Mouse (Mus musculus) midbrain, embryonic 13.5 days (tissue): ENCODE data around the gene Med29. TPM values are rescaled to one million over a fixed set of nuclear protein-coding genes. Genes with fewer than 3 reads are reported as not detected.
A peak's percentile ranks its signal among the peaks of the same experiment; 100 is the strongest.

Source experiments
- ATAC-seq: fragments of 200-750 bp; cut with Nextera tagmentation; 2 replicates; pipeline ENCODE4 v1.8.0; 2017; ENCODE audit warnings: mild to moderate bottlenecking, moderate TSS enrichment, moderate library complexity
- H3K27ac ChIP-seq: fragments of 300-500 bp; sonication (generic); 2 replicates; pipeline ENCODE4 v1.5.1; 2015; ENCODE audit warnings: inconsistent platforms, mild to moderate bottlenecking, moderate library complexity
- H3K27me3 ChIP-seq: fragments of 300-500 bp; sonication (generic); 2 replicates; pipeline ENCODE4 v1.6.1; 2015; ENCODE audit warnings: mild to moderate bottlenecking, inconsistent platforms
- H3K36me3 ChIP-seq: fragments of 300-500 bp; sonication (generic); 2 replicates; pipeline ENCODE4 v1.6.1; 2015; ENCODE audit warnings: mild to moderate bottlenecking, inconsistent platforms
- H3K4me1 ChIP-seq: fragments of 300-500 bp; sonication (generic); replicated peaks from 2 replicates; pipeline ENCODE4 v1.6.1; 2015; ENCODE audit warnings: inconsistent platforms
- H3K4me2 ChIP-seq: fragments of 300-500 bp; sonication (generic); replicated peaks from 2 replicates; pipeline ENCODE4 v1.6.1; 2015; ENCODE audit warnings: moderate library complexity, mild to moderate bottlenecking, inconsistent platforms
- H3K4me3 ChIP-seq: fragments of 300-500 bp; sonication (generic); replicated peaks from 2 replicates; pipeline ENCODE4 v1.5.1; 2015; ENCODE audit warnings: mild to moderate bottlenecking, inconsistent platforms
- H3K9ac ChIP-seq: fragments of 300-500 bp; sonication (generic); replicated peaks from 2 replicates; pipeline ENCODE4 v1.6.1; 2015; ENCODE audit warnings: mild to moderate bottlenecking, inconsistent platforms
- H3K9me3 ChIP-seq: fragments of 300-500 bp; sonication (generic); 2 replicates; pipeline ENCODE4 v1.6.1; 2016; ENCODE audit warnings: mild to moderate bottlenecking, inconsistent platforms
- WGBS: fragments of 180-500 bp; shearing (Covaris S2); methylation state at CpG from one replicate; pipeline ENCODE4 v1.1.7; 2015; 5-methylcytosine and 5-hydroxymethylcytosine counted together
- polyA plus RNA-seq: library from polyadenylated mRNA; unstranded; fragments of >200 nt; fragmentation: Nextera tagmentation; extraction: Ambion mirVana; gene quantifications from 2 replicates; pipeline ENCODE4 v1.2.1, GENCODE M21; 2015

Med29 gene
- polyA plus RNA-seq, 1 experiment from 2014 or later: 49.5 TPM

- Histone ChIP-seq H3K4me2 (no peak overlapping the region), H3K27ac (no peak overlapping the region), H3K9me3 (no peaks in the 10 kb centered on the region), H3K9ac (no peak overlapping the region), H3K4me1 (no peaks in the 10 kb centered on the region), H3K36me3 (peaks cover 59% of the 10 kb centered on the region), H3K4me3 (no peak overlapping the region), H3K27me3 (no peaks in the 10 kb centered on the region)
- WGBS: 100% methylated on average over 1 of the region's 1 CpGs
- no peak for ATAC-seq
Observed at GRCm38 (mm10) chr7:28423018-28423417, 30.5 kb upstream of the Med29 start.

- Histone ChIP-seq H3K4me3 (no peak overlapping the region), H3K27ac (no peak overlapping the region), H3K36me3 (peaks cover 82% of the 10 kb centered on the region), H3K4me2 (no peak overlapping the region), H3K4me1 (no peaks in the 10 kb centered on the region), H3K9ac (no peak overlapping the region), H3K9me3 (no peaks in the 10 kb centered on the region), H3K27me3 (no peaks in the 10 kb centered on the region)
- no peak for ATAC-seq
- 100% methylated on average over 2 of the region's 2 CpGs for WGBS
Observed at GRCm38 (mm10) chr7:28419416-28419815, 26.9 kb upstream of the Med29 start.

GRCm38 (mm10) chr7:28418096-28418670, 25.7 kb upstream of the Med29 start:
- WGBS: 91% methylated on average over 8 of the region's 8 CpGs
- no peak for ATAC-seq
- Histone ChIP-seq H3K27ac (no peak overlapping the region), H3K27me3 (no peaks in the 10 kb centered on the region), H3K9me3 (no peaks in the 10 kb centered on the region), H3K4me2 (no peak overlapping the region), H3K4me1 (no peaks in the 10 kb centered on the region), H3K4me3 (no peak overlapping the region), H3K36me3 (peaks cover 87% of the 10 kb centered on the region), H3K9ac (no peak overlapping the region)

- no peak overlapping the region for H3K4me3 ChIP-seq
- no peaks in the 10 kb centered on the region for H3K27me3 ChIP-seq
- H3K9ac ChIP-seq: no peak overlapping the region
- H3K27ac ChIP-seq: no peak overlapping the region
- ATAC-seq: no peak
- H3K4me2 ChIP-seq: no peak overlapping the region
- no peaks in the 10 kb centered on the region for H3K9me3 ChIP-seq
- H3K4me1 ChIP-seq: no peaks in the 10 kb centered on the region
- H3K36me3 ChIP-seq: peaks cover 87% of the 10 kb centered on the region
Observed at GRCm38 (mm10) chr7:28417368-28417767, 24.9 kb upstream of the Med29 start.

GRCm38 (mm10) chr7:28412826-28413225, 20.3 kb upstream of the Med29 start:
- no peak overlapping the region for H3K4me3 ChIP-seq
- H3K27ac ChIP-seq: no peak overlapping the region
- H3K27me3 ChIP-seq: no peaks in the 10 kb centered on the region
- no peaks in the 10 kb centered on the region for H3K9me3 ChIP-seq
- 95% methylated on average over 4 of the region's 4 CpGs for WGBS
- H3K4me2 ChIP-seq: no peak overlapping the region
- peaks cover 85% of the 10 kb centered on the region for H3K36me3 ChIP-seq
- no peak overlapping the region for H3K9ac ChIP-seq
- no peaks in the 10 kb centered on the region for H3K4me1 ChIP-seq
- no peak for ATAC-seq

GRCm38 (mm10) chr7:28410841-28411475, 18.4 kb upstream of the Med29 start:
- WGBS: 93% methylated on average over 3 of the region's 3 CpGs
- no peak overlapping the region for H3K4me2 ChIP-seq
- peaks cover 88% of the 10 kb centered on the region for H3K36me3 ChIP-seq
- H3K4me1 ChIP-seq: no peaks in the 10 kb centered on the region
- H3K4me3 ChIP-seq: no peak overlapping the region
- H3K27ac ChIP-seq: no peak overlapping the region
- ATAC-seq: no peak
- H3K9me3 ChIP-seq: no peaks in the 10 kb centered on the region
- no peaks in the 10 kb centered on the region for H3K27me3 ChIP-seq
- 0 out of 2 replicates have a peak overlapping the region, but pooled peaks have one; percentile 14 for H3K9ac ChIP-seq

- H3K27me3 ChIP-seq: no peaks in the 10 kb centered on the region
- H3K36me3 ChIP-seq: peaks cover 93% of the 10 kb centered on the region
- no peak overlapping the region for H3K9ac ChIP-seq
- no peaks in the 10 kb centered on the region for H3K4me1 ChIP-seq
- H3K27ac ChIP-seq: no peak overlapping the region
- WGBS: 94% methylated on average over 3 of the region's 3 CpGs
- H3K4me2 ChIP-seq: no peak overlapping the region
- no peak for ATAC-seq
- no peaks in the 10 kb centered on the region for H3K9me3 ChIP-seq
- no peak overlapping the region for H3K4me3 ChIP-seq
Observed at GRCm38 (mm10) chr7:28401942-28402341, 9.4 kb upstream of the Med29 start.

GRCm38 (mm10) chr7:28401030-28401429, 8.5 kb upstream of the Med29 start:
- no peak overlapping the region for H3K4me3 ChIP-seq
- no peaks in the 10 kb centered on the region for H3K9me3 ChIP-seq
- WGBS: 100% methylated on average over 1 of the region's 1 CpGs
- H3K36me3 ChIP-seq: peaks cover 93% of the 10 kb centered on the region
- no peaks in the 10 kb centered on the region for H3K27me3 ChIP-seq
- H3K4me1 ChIP-seq: no peaks in the 10 kb centered on the region
- H3K27ac ChIP-seq: no peak overlapping the region
- no peak for ATAC-seq
- H3K9ac ChIP-seq: no peak overlapping the region
- no peak overlapping the region for H3K4me2 ChIP-seq

- no peak overlapping the region for H3K27ac ChIP-seq
- H3K4me2 ChIP-seq: no peak overlapping the region
- no peak overlapping the region for H3K9ac ChIP-seq
- no peaks in the 10 kb centered on the region for H3K27me3 ChIP-seq
- H3K36me3 ChIP-seq: peaks cover 85% of the 10 kb centered on the region
- 94% methylated on average over 10 of the region's 10 CpGs for WGBS
- ATAC-seq: no peak
- H3K4me1 ChIP-seq: peaks cover 3% of the 10 kb centered on the region
- no peaks in the 10 kb centered on the region for H3K9me3 ChIP-seq
- no peak overlapping the region for H3K4me3 ChIP-seq
Observed at GRCm38 (mm10) chr7:28398696-28399340, 6.3 kb upstream of the Med29 start.

- H3K4me3 ChIP-seq: no peak overlapping the region
- H3K9ac ChIP-seq: no peak overlapping the region
- WGBS: 68% methylated on average over 3 of the region's 3 CpGs
- no peaks in the 10 kb centered on the region for H3K27me3 ChIP-seq
- H3K4me1 ChIP-seq: peaks cover 11% of the 10 kb centered on the region
- H3K4me2 ChIP-seq: no peak overlapping the region
- H3K27ac ChIP-seq: no peak overlapping the region
- H3K36me3 ChIP-seq: peaks cover 77% of the 10 kb centered on the region
- ATAC-seq: no peak
- H3K9me3 ChIP-seq: no peaks in the 10 kb centered on the region
Observed at GRCm38 (mm10) chr7:28398000-28398399, 5.5 kb upstream of the Med29 start.

- Histone ChIP-seq H3K9ac (no peak overlapping the region), H3K9me3 (no peaks in the 10 kb centered on the region), H3K36me3 (peaks cover 58% of the 10 kb centered on the region), H3K4me2 (no peak overlapping the region), H3K27me3 (no peaks in the 10 kb centered on the region), H3K4me1 (peaks cover 20% of the 10 kb centered on the region), H3K27ac (no peak overlapping the region), H3K4me3 (no peak overlapping the region)
- ATAC-seq: no peak
- 95% methylated on average over 4 of the region's 4 CpGs for WGBS
Observed at GRCm38 (mm10) chr7:28395425-28395824, 2.9 kb upstream of the Med29 start.

GRCm38 (mm10) chr7:28393272-28393951, 904 bp upstream of the Med29 start:
- peaks cover 20% of the 10 kb centered on the region for H3K4me1 ChIP-seq
- no peak for ATAC-seq
- H3K36me3 ChIP-seq: peaks cover 59% of the 10 kb centered on the region
- peak overlapping the region; percentile 70 for H3K27ac ChIP-seq
- no peaks in the 10 kb centered on the region for H3K9me3 ChIP-seq
- WGBS: 6% methylated on average over 22 of the region's 22 CpGs
- H3K4me2 ChIP-seq: peak overlapping the region; percentile 98
- H3K4me3 ChIP-seq: peak overlapping the region; percentile 83
- peak overlapping the region; percentile 93 for H3K9ac ChIP-seq
- H3K27me3 ChIP-seq: no peaks in the 10 kb centered on the region
